Mouse (Mus musculus) naive thymus-derived CD4-positive, alpha-beta T cell, adult 2 months (primary cell): ENCODE results near the gene Klhdc3.

Experiments used
- DNase-seq: peaks from one replicate; pipeline ENCODE4 v3.0.0-alpha.2; 2011; ENCODE audit warnings: low read depth

The Klhdc3 gene

GRCm38 (mm10) chr17:46702100-46702499, 21.4 kb upstream of the Klhdc3 start:
- DNase-seq, result no peak

- DNase-seq, result no peak
Observed at GRCm38 (mm10) chr17:46701489-46701888, 20.8 kb upstream of the Klhdc3 start.

GRCm38 (mm10) chr17:46699912-46700311, 19.2 kb upstream of the Klhdc3 start:
- no peak for DNase-seq

GRCm38 (mm10) chr17:46699245-46699644, 18.5 kb upstream of the Klhdc3 start:
- DNase-seq, result no peak

GRCm38 (mm10) chr17:46698515-46698914, 17.8 kb upstream of the Klhdc3 start:
- no peak for DNase-seq

GRCm38 (mm10) chr17:46694517-46695063, 13.9 kb upstream of the Klhdc3 start:
- no peak for DNase-seq

- DNase-seq, result no peak
Observed at GRCm38 (mm10) chr17:46691390-46691789, 10.7 kb upstream of the Klhdc3 start.

- DNase-seq, result no peak
Observed at GRCm38 (mm10) chr17:46690665-46691064, 10.0 kb upstream of the Klhdc3 start.

GRCm38 (mm10) chr17:46685913-46686312, 5.2 kb upstream of the Klhdc3 start:
- DNase-seq, result no peak

GRCm38 (mm10) chr17:46682654-46683389, 2.1 kb upstream of the Klhdc3 start:
- DNase-seq, result no peak

- DNase-seq, result peak; percentile 30
Observed at GRCm38 (mm10) chr17:46681466-46682118, 878 bp upstream of the Klhdc3 start.

- DNase-seq, result peak; percentile 62
Observed at GRCm38 (mm10) chr17:46679843-46680759, 613 bp downstream of the Klhdc3 start.

- DNase-seq, result no peak
Observed at GRCm38 (mm10) chr17:46678911-46679310, 1.8 kb downstream of the Klhdc3 start.

GRCm38 (mm10) chr17:46678416-46678815, 2.3 kb downstream of the Klhdc3 start, which contains the start of gene Mea1:
TSS of gene Mea1 (plus strand) at chr17:46678793.
- no peak for DNase-seq

GRCm38 (mm10) chr17:46674530-46675283, 6.0 kb downstream of the Klhdc3 start:
- DNase-seq, result no peak

GRCm38 (mm10) chr17:46673850-46674529, 6.7 kb downstream of the Klhdc3 start, which contains the start of gene Rrp36:
TSS of gene Rrp36 (minus strand) at chr17:46674352.
- peak; percentile 91 for DNase-seq

- DNase-seq, result no peak
Observed at GRCm38 (mm10) chr17:46669911-46670310, 10.8 kb downstream of the Klhdc3 start.

GRCm38 (mm10) chr17:46667712-46668111, 13.0 kb downstream of the Klhdc3 start:
- DNase-seq, result no peak

GRCm38 (mm10) chr17:46662730-46663129, 18.0 kb downstream of the Klhdc3 start:
- DNase-seq, result no peak

GRCm38 (mm10) chr17:46661981-46662380, 18.7 kb downstream of the Klhdc3 start:
- DNase-seq, result no peak

- DNase-seq, result no peak
Observed at GRCm38 (mm10) chr17:46661351-46661750, 19.4 kb downstream of the Klhdc3 start.
